Mouse (Mus musculus) liver, adult 2 months (tissue): ENCODE data around the gene D430041D05Rik. TPM values are rescaled to one million over a fixed set of nuclear protein-coding genes. Genes with fewer than 3 reads are reported as not detected.
A peak's percentile ranks its signal among the peaks of the same experiment; 100 is the strongest.

ENCODE experiments used
- DNase-seq: peaks from one replicate; pipeline ENCODE4 v3.0.0-alpha.2; 2011; ENCODE audit warnings: low read depth, low spot score; ENCODE audit errors: extremely low read depth
- H3K27ac ChIP-seq: fragments of 200-500 bp; replicated peaks from 2 replicates; pipeline ENCODE4 v1.5.1; 2012; ENCODE audit warnings: low read depth, mild to moderate bottlenecking, control low read depth, inconsistent platforms, low read length; ENCODE audit not compliant: insufficient read depth
- H3K27me3 ChIP-seq: fragments of 200-500 bp; 2 replicates; pipeline ENCODE4 v1.6.1; 2012; ENCODE audit warnings: mild to moderate bottlenecking, moderate library complexity, low read length, inconsistent platforms; ENCODE audit not compliant: control insufficient read depth, insufficient read depth
- H3K36me3 ChIP-seq: fragments of 200-500 bp; 2 replicates; pipeline ENCODE4 v1.6.1; 2012; ENCODE audit warnings: low read length, inconsistent platforms; ENCODE audit not compliant: control insufficient read depth, insufficient read depth
- H3K4me1 ChIP-seq: fragments of 200-500 bp; 2 replicates; pipeline ENCODE4 v1.6.1; 2011; ENCODE audit warnings: low read length; ENCODE audit not compliant: control insufficient read depth, insufficient read depth
- H3K4me3 ChIP-seq: fragments of 200-500 bp; 2 replicates; pipeline ENCODE4 v1.5.1; 2011; ENCODE audit warnings: low read depth, mild to moderate bottlenecking, control low read depth, low read length, moderate library complexity; ENCODE audit not compliant: insufficient read depth
- H3K79me2 ChIP-seq: fragments of 200-500 bp; 2 replicates; pipeline ENCODE4 v1.6.1; 2012; ENCODE audit warnings: inconsistent platforms, mild to moderate bottlenecking, low read length, moderate library complexity; ENCODE audit not compliant: control insufficient read depth, insufficient read depth
- H3K9ac ChIP-seq: fragments of 200-500 bp; 2 replicates; pipeline ENCODE4 v1.6.1; 2012; ENCODE audit warnings: low read depth, mild to moderate bottlenecking, control low read depth, inconsistent platforms, low read length
- CTCF ChIP-seq: fragments of 200-500 bp; IDR thresholded peaks from 2 replicates; pipeline ENCODE4 v1.5.1; 2011; ENCODE audit warnings: low read depth, low read length, control low read depth
- POLR2A ChIP-seq: fragments of 200-500 bp; IDR thresholded peaks from 2 replicates; pipeline ENCODE4 v1.6.1; 2011; ENCODE audit warnings: low read length, control low read depth; ENCODE audit not compliant: insufficient read depth; ENCODE audit errors: extremely low read depth
- WGBS: fragments of 180-500 bp; shearing (Covaris S2); methylation state at CpG from one replicate; pipeline ENCODE4 v1.1.7; 2018; 5-methylcytosine and 5-hydroxymethylcytosine counted together
- polyA plus RNA-seq: library from polyadenylated mRNA; depleted of rRNA; stranded (reverse); fragments of >200 nt; gene quantifications from 2 replicates; pipeline ENCODE4 v1.2.3, GENCODE M21; 2012
- total RNA-seq: library from RNA; depleted of rRNA; stranded (reverse); fragments of >200 nt; gene quantifications from 2 replicates; pipeline ENCODE4 v1.2.3, GENCODE M21; 2014

The D430041D05Rik gene
- total and polyA plus RNA-seq, 2 experiments, result not detected

DNA sequence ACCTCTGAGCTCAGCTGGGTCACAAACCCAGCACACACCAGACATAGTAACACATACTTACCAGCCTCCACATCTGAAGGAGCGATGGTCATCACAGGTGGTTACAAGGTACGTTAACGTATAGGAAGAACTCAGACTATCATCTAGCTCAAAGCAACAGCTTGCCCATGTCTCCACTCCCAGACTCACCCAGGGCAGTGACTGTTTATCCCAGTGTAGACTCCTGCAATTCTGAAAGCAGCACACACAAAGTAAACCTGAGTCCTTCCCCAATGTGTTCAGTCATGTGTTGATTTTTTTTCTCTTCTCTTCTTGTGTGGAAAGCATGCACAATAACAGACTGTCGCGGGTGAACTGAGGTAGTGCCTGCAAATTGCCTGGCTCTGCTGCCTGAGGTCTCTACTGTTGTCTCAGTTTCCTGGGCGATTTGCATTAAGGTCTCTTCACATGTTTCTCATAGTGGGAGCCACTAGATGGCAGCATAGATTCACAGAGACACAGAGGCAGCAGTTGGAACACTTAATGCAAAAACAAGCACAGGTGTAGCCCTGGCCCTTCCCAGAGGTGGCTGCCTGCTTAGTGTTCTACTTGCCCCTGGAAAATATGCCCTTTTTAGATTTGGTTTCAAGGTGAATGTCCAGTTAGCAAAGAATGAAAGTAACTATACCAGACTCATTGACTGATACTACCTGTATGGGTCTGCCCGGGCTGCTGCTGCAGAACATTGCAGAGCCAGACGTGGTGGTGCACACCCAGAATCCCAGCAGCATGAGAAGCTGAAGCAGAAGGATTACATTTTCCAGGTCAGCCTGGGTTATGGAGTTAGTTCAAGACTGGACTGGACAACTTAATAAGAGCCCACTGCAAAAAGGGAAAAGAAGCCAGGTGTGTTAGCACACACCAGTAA, 276.4 kb downstream of the D430041D05Rik start:
- DNase-seq, result peak; percentile 66
- TF ChIP-seq CTCF (peak; percentile 75), POLR2A (no peak)
- H3K27me3 ChIP-seq, result no peaks in the 10 kb centered on the region
- H3K27ac ChIP-seq, result no peak overlapping the region
- no peaks in the 10 kb centered on the region for H3K36me3 ChIP-seq
- H3K4me3 ChIP-seq, result no peak overlapping the region
- WGBS, result 54% methylated on average over 8 of the region's 8 CpGs
- no peaks in the 10 kb centered on the region for H3K79me2 ChIP-seq
- no peak overlapping the region for H3K9ac ChIP-seq
- peaks cover 9% of the 10 kb centered on the region; the same call in 1 of the 2 replicates for H3K4me1 ChIP-seq

DNA sequence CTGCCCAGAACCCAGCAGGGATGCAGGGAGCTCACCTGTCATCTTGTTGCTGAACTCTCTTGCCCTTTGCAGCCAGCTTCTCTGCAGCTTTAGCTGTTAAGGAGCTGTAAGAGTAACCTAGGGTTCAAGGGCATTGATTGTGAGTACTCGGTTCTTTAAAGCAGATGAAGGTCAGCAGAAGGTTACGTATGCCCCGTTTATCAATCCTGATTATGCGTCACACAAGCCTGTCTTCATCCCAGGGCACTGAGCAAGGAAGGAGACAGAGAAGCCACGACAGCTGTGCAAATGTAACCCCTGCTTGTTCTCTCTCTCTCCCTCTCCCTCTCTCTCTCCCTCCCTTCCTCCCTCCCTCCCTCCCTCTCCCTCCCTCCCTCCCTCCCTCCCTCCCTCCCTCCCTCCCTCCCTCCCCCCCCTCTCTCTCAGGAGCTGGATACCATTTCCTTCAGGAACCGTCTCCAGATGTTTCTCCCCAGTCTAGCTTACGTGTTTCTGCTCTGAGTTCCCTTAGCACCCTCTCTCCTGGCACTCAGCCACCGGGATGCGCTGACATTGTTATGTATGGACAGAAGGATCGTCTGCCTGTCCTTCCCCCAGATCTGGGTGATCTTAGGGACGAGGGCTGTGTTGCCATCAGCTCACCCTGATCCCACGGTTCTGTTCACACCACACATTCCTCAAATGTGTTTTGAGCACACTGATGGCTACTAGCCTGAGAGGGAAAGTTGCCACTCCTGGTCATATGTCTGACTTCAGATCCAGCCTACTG, 277.6 kb downstream of the D430041D05Rik start:
- H3K4me1 ChIP-seq, result peaks cover 14% of the 10 kb centered on the region
- no peaks in the 10 kb centered on the region for H3K79me2 ChIP-seq
- no peaks in the 10 kb centered on the region for H3K36me3 ChIP-seq
- no peak for TF ChIP-seq POLR2A
- TF ChIP-seq CTCF, result no peak
- no peak for DNase-seq
- no peak overlapping the region for H3K4me3 ChIP-seq
- H3K27ac ChIP-seq, result no peak overlapping the region
- H3K27me3 ChIP-seq, result no peaks in the 10 kb centered on the region
- 60% methylated on average over 11 of the region's 12 CpGs for WGBS
- no peak overlapping the region for H3K9ac ChIP-seq

DNA sequence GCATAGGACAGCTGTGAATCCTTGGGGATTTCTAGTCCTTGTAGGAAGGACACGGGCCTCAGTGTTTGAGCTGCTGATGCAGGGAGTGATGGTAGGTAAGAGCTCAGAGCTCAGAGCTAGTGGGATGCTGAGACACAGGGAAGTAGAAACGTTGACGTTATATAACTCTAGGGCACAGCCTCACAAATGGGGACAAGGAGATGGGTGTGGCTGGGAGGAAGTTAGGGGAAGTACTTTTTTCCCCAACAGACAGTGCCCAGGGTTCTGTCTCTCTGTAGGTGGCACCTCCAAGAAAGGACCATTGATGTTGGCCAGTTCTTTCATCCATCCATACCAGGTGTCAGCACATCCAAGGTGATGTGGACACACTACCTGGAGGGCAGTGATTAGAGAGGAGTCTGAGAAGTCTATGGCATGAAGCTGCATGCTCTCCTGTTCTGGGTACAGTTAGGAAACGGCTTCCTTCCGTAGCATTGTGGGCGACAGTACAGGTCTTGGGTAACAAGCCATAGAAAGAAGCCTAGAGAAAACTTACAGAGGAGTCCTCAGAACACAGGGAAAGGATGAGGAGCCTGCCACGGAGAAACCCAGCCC, 278.4 kb downstream of the D430041D05Rik start:
- Histone ChIP-seq H3K27me3 (no peaks in the 10 kb centered on the region), H3K27ac (no peak overlapping the region), H3K79me2 (no peaks in the 10 kb centered on the region), H3K9ac (no peak overlapping the region), H3K4me1 (peaks cover 14% of the 10 kb centered on the region), H3K36me3 (no peaks in the 10 kb centered on the region), H3K4me3 (no peak overlapping the region)
- DNase-seq, result no peak
- WGBS, result 76% methylated on average over 7 of the region's 7 CpGs
- TF ChIP-seq CTCF (no peak), POLR2A (no peak)

DNA sequence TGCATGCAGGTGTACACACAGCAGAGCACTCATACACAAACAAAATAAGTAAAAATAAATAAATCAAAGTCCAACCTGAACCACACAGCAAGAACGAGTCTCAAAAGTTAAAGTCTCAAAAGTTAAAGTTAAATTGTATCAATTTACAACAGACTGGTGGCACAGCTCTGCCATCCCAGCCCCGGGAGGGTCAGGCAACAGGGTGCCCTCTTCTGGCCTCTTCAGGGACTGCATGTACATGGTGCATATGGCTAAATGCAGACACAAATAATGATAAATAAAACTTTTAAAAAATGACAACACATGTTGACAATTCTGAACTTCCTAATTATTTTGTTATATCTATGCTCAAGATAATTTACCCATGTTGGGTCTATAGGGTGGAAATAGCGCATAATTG, 279.8 kb downstream of the D430041D05Rik start:
- no peaks in the 10 kb centered on the region for H3K36me3 ChIP-seq
- H3K27ac ChIP-seq, result no peak overlapping the region
- no peak overlapping the region for H3K9ac ChIP-seq
- WGBS, result 36% methylated on average over 3 of the region's 3 CpGs
- H3K27me3 ChIP-seq, result no peaks in the 10 kb centered on the region
- TF ChIP-seq CTCF (peak; percentile 88), POLR2A (no peak)
- H3K4me3 ChIP-seq, result no peak overlapping the region
- H3K4me1 ChIP-seq, result peaks cover 14% of the 10 kb centered on the region
- DNase-seq, result peak; percentile 90
- no peaks in the 10 kb centered on the region for H3K79me2 ChIP-seq

DNA sequence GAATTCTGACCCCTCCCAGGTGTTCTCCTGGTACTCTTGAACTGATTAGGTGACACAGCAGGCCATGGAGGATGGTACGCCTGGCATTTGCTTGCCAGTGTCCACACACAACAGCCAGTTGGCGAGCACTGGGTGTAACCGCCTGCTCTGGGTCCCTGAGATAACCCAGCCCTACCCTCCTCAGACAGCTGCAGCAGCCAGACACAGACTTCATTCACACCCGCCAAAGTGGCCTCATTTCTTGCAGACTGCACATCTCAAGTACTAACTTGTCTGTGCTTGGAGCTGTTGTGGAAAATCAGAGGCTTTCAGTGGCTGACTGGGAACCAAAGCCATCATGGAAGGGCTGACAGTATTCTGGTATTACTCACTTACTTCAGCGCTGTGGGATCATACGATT, 280.6 kb downstream of the D430041D05Rik start:
- Histone ChIP-seq H3K27ac (peak overlapping the region; percentile 91), H3K4me1 (peaks cover 14% of the 10 kb centered on the region), H3K4me3 (no peak overlapping the region; the same call in 1 of the 2 replicates), H3K36me3 (no peaks in the 10 kb centered on the region), H3K27me3 (no peaks in the 10 kb centered on the region), H3K9ac (no peak overlapping the region), H3K79me2 (no peaks in the 10 kb centered on the region)
- DNase-seq, result peak; percentile 94
- no peak for TF ChIP-seq POLR2A
- TF ChIP-seq CTCF, result no peak
- WGBS, result 22% methylated on average over 6 of the region's 6 CpGs
